16 mouse cellular contexts compared by ENCODE assay signal in genomic region chr3:17799120-17799519, GRCm38 (mm10).
DNase-seq lines count a peak whose midpoint lies in the region; ATAC-seq and TF ChIP-seq lines count a peak whose summit lies in the region.
"Had no signal": no experiment of that assay in that cellular context is flagged by ENCODE, and none has a peak within 500 bp of the region (broad histone marks: within the 10 kb centered on the region; RNA-seq: fewer than 3 reads in every experiment).

No protein-coding gene starts in this region.

- no peak for TF ChIP-seq CTCF in lung, postnatal 0 days (IDR thresholded peaks at IDR 0.05)

- 57% methylated on average over 6 of the region's 6 CpGs for WGBS in forebrain, embryonic 15.5 days
- 73% methylated on average over 6 of the region's 6 CpGs for WGBS in forebrain, embryonic 10.5 days
- WGBS in neural tube, embryonic 12.5 days = 46% methylated on average over 6 of the region's 6 CpGs
- 42% methylated on average over 6 of the region's 6 CpGs for WGBS in midbrain, embryonic 14.5 days
- WGBS in lung, postnatal 0 days = 46% methylated on average over 6 of the region's 6 CpGs

- 0 out of 2 replicates have a peak overlapping the region, but pooled peaks have one; percentile 21 for H3K27ac ChIP-seq in forebrain, embryonic 15.5 days (replicated peaks)
- H3K27ac ChIP-seq in forebrain, embryonic 10.5 days = no peak overlapping the region
- H3K27ac ChIP-seq in neural tube, embryonic 12.5 days = no peak overlapping the region
- H3K27ac ChIP-seq in midbrain, embryonic 14.5 days (replicated peaks; ENCODE audit: low read depth, low read length) = peak overlapping the region; percentile 78
- no peak overlapping the region for H3K27ac ChIP-seq in lung, postnatal 0 days (ENCODE audit: low read length)
- H3K27ac ChIP-seq: limb, embryonic 12.5 days; liver, embryonic 12.5 days; stomach, embryonic 15.5 days had no signal

- H3K4me1 ChIP-seq in forebrain, embryonic 15.5 days = peaks cover 24% of the 10 kb centered on the region
- peaks cover 34% of the 10 kb centered on the region for H3K4me1 ChIP-seq in forebrain, embryonic 10.5 days
- 0 out of 2 replicates have a peak, but pooled peaks cover 7% of the 10 kb centered on the region for H3K4me1 ChIP-seq in neural tube, embryonic 12.5 days
- H3K4me1 ChIP-seq in midbrain, embryonic 14.5 days (ENCODE audit: control insufficient read depth, insufficient read depth, low read length) = peaks cover 7% of the 10 kb centered on the region; the same call in 1 of the 2 replicates
- no peaks in the 10 kb centered on the region for H3K4me1 ChIP-seq in lung, postnatal 0 days (ENCODE audit: insufficient read depth, low read depth, low read length)

- H3K4me3 ChIP-seq in forebrain, embryonic 15.5 days = peak overlapping the region; percentile 15; the same call in 1 of the 2 replicates
- no peak overlapping the region for H3K4me3 ChIP-seq in forebrain, embryonic 10.5 days
- H3K4me3 ChIP-seq in neural tube, embryonic 12.5 days = no peak overlapping the region
- H3K4me3 ChIP-seq in midbrain, embryonic 14.5 days (replicated peaks; ENCODE audit: low read depth, low read length) = peak overlapping the region; percentile 23; the same call in 1 of the 2 replicates
- no peak overlapping the region for H3K4me3 ChIP-seq in lung, postnatal 0 days (ENCODE audit: low read depth, low read length)
- H3K4me3 ChIP-seq: heart, embryonic 12.5 days; limb, embryonic 12.5 days; liver, embryonic 12.5 days; stomach, embryonic 15.5 days had no signal

- H3K36me3 ChIP-seq in forebrain, embryonic 15.5 days = 0 out of 2 replicates have a peak, but pooled peaks cover 2% of the 10 kb centered on the region
- H3K36me3 ChIP-seq in forebrain, embryonic 10.5 days (replicated peaks) = peaks cover 19% of the 10 kb centered on the region; the same call in 1 of the 2 replicates
- H3K36me3 ChIP-seq in neural tube, embryonic 12.5 days = peaks cover 14% of the 10 kb centered on the region
- peaks cover 33% of the 10 kb centered on the region for H3K36me3 ChIP-seq in midbrain, embryonic 14.5 days (ENCODE audit: control insufficient read depth, insufficient read depth, low read length)
- no peaks in the 10 kb centered on the region for H3K36me3 ChIP-seq in lung, postnatal 0 days (ENCODE audit: insufficient read depth, low read length)
- H3K36me3 ChIP-seq: G1E; heart, embryonic 12.5 days; limb, embryonic 12.5 days; liver, embryonic 12.5 days; stomach, embryonic 15.5 days had no signal

- TF ChIP-seq EP300 in lung, postnatal 0 days (IDR thresholded peaks at IDR 0.05) = no peak

- no peak for DNase-seq in forebrain, embryonic 10.5 days (ENCODE audit: extremely low spot score, low spot score)
- no peak for DNase-seq in neural tube, embryonic 10.5 days (ENCODE audit: extremely low spot score, low spot score)
- peak; percentile 65 for DNase-seq in midbrain, embryonic 14.5 days
- DNase-seq in lung, postnatal 0 days (ENCODE audit: low spot score) = no peak
- DNase-seq in adrenal gland, postnatal 14 days = no peak
- no peak for DNase-seq in right cerebral cortex, adult 18-20 months
- DNase-seq: lung, adult 2 months; thymus, adult 18-20 months had no signal

- no peaks in the 10 kb centered on the region for H3K27me3 ChIP-seq in forebrain, embryonic 15.5 days
- peaks cover 34% of the 10 kb centered on the region for H3K27me3 ChIP-seq in forebrain, embryonic 10.5 days (ENCODE audit: poor library complexity, severe bottlenecking)
- no peaks in the 10 kb centered on the region for H3K27me3 ChIP-seq in neural tube, embryonic 12.5 days (replicated peaks)
- H3K27me3 ChIP-seq in midbrain, embryonic 14.5 days (ENCODE audit: control insufficient read depth, insufficient read depth, low read length) = no peaks in the 10 kb centered on the region
- peaks cover 12% of the 10 kb centered on the region for H3K27me3 ChIP-seq in lung, postnatal 0 days (replicated peaks; ENCODE audit: insufficient read depth, low read length)

- peak overlapping the region; percentile 18 for H3K4me2 ChIP-seq in forebrain, embryonic 15.5 days (replicated peaks)
- H3K4me2 ChIP-seq in neural tube, embryonic 12.5 days (replicated peaks) = peak overlapping the region; percentile 36; the same call in 1 of the 2 replicates
- H3K4me2 ChIP-seq in midbrain, embryonic 14.5 days (ENCODE audit: low read length) = peak overlapping the region; percentile 97
- H3K4me2 ChIP-seq in lung, postnatal 0 days (replicated peaks; ENCODE audit: low read depth, low read length) = no peak overlapping the region
- H3K4me2 ChIP-seq: heart, embryonic 12.5 days; limb, embryonic 12.5 days; liver, embryonic 12.5 days; stomach, embryonic 15.5 days had no signal

- ATAC-seq in forebrain, embryonic 15.5 days (replicated peaks) = no peak
- no peak for ATAC-seq in neural tube, embryonic 12.5 days (ENCODE audit: low FRiP score, low read depth)
- ATAC-seq in midbrain, embryonic 14.5 days (ENCODE audit: low FRiP score, low TSS enrichment) = no peak
- ATAC-seq in lung, postnatal 0 days = no peak
- ATAC-seq: inflammation-experienced regulatory T-cells, adult 6 months; liver, embryonic 12.5 days had no signal

- H3K9me3 ChIP-seq in forebrain, embryonic 15.5 days = no peaks in the 10 kb centered on the region
- H3K9me3 ChIP-seq in forebrain, embryonic 10.5 days = no peaks in the 10 kb centered on the region
- H3K9me3 ChIP-seq in neural tube, embryonic 12.5 days = no peaks in the 10 kb centered on the region
- no peaks in the 10 kb centered on the region for H3K9me3 ChIP-seq in midbrain, embryonic 14.5 days (ENCODE audit: control insufficient read depth, low read length)
- H3K9me3 ChIP-seq in lung, postnatal 0 days (ENCODE audit: low read length) = no peaks in the 10 kb centered on the region
- H3K9me3 ChIP-seq: heart, embryonic 12.5 days; limb, embryonic 12.5 days; liver, embryonic 12.5 days; stomach, embryonic 15.5 days had no signal

- no peak overlapping the region for H3K9ac ChIP-seq in forebrain, embryonic 15.5 days (replicated peaks)
- no peak overlapping the region for H3K9ac ChIP-seq in neural tube, embryonic 12.5 days
- H3K9ac ChIP-seq in midbrain, embryonic 14.5 days (replicated peaks; ENCODE audit: low read length) = peak overlapping the region; percentile 64
- H3K9ac ChIP-seq in lung, postnatal 0 days (replicated peaks; ENCODE audit: low read depth) = no peak overlapping the region
- H3K9ac ChIP-seq: heart, embryonic 12.5 days; limb, embryonic 12.5 days; liver, embryonic 12.5 days; stomach, embryonic 15.5 days had no signal

Comparison
In these comparisons a context has a peak if more than half of its experiments do, and no peak if none do; other contexts are left out.
1. H3K27ac ChIP-seq: peak in forebrain, embryonic 15.5 days (single experiment) and midbrain, embryonic 14.5 days (single experiment); none in forebrain, embryonic 10.5 days (single experiment), neural tube, embryonic 12.5 days (single experiment) and lung, postnatal 0 days (single experiment).
2. H3K4me3 ChIP-seq: peak in forebrain, embryonic 15.5 days (single experiment) and midbrain, embryonic 14.5 days (single experiment); none in forebrain, embryonic 10.5 days (single experiment), neural tube, embryonic 12.5 days (single experiment) and lung, postnatal 0 days (single experiment).